Mouse (Mus musculus): ENCODE measurements around the gene Rbm19. TPM values are rescaled to one million over a fixed set of nuclear protein-coding genes. Genes with fewer than 3 reads are reported as not detected.
"Not testable (repeated sequence)": the region's sequence is repeated elsewhere in the genome, so short reads cannot be mapped to it uniquely, and the experiment has no call there.

Rbm19 gene
- polyA plus RNA-seq, 1 experiment from 2014 or later: 18.1 TPM

DNA sequence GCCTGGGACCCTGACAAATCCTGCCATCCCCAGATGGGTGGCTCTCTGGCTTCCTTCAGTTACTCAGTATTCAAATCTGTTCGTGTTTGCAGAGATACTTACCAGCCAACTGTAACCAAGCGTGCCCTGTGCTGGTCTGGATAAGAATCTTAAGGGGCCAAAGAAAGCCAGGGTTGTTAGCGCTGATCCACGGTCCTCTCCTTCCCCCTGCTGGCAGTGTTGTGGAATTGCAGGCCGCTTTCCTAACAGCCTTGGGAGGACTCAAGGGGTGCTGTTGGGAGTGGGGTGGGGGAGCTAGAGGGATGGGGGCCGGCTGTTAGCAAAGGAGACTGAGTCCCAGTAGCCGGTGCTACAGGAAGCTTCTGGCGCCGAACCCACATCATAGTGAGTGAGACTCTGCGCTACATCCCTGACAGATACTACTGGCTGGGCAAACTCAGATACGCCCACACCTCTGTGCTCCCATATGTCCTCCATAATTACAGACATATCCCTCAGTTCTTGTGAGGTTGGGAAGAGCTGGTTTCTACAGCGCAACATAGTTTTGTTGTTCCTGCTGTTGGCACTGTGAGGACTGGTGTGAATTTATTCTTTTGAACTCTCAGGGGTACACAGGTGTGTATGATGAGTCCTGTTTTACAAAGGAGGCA, 9.7 kb upstream of the Rbm19 start:
- no peak overlapping the region for H3K27ac ChIP-seq
- H3K4me1 ChIP-seq (replicated peaks): no peaks in the 10 kb centered on the region
- H3K9ac ChIP-seq: no peak overlapping the region
- H3K9me3 ChIP-seq: no peaks in the 10 kb centered on the region
- no peak overlapping the region for H3K4me2 ChIP-seq
- no peak for ATAC-seq (ENCODE audit: low FRiP score)
- H3K4me3 ChIP-seq: no peak overlapping the region
- WGBS: 31% methylated on average over 12 of the region's 12 CpGs
- H3K36me3 ChIP-seq: no peaks in the 10 kb centered on the region
- H3K27me3 ChIP-seq: peaks cover 17% of the 10 kb centered on the region; the same call in 1 of the 2 replicates

DNA sequence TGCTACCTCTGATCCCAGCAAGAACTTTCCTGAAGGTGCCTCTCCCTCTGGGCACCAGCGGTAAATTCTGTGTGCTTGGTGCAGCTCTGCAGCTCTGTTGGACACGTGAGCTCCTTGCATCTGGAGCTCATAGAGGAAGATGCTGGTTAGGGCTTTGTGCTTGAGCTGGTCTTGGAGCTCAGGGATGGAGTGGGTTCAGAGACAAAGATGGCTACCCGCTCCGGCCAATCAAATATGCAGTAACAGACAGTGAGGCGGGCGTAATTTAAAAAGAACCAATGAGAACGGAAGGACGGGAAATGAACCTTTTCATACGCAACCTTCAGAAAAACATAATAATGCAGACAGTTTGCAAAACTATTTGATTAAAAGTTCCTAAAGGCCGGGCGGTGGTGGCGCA, 1.9 kb upstream of the Rbm19 start:
- WGBS: 83% methylated on average over 12 of the region's 12 CpGs

DNA sequence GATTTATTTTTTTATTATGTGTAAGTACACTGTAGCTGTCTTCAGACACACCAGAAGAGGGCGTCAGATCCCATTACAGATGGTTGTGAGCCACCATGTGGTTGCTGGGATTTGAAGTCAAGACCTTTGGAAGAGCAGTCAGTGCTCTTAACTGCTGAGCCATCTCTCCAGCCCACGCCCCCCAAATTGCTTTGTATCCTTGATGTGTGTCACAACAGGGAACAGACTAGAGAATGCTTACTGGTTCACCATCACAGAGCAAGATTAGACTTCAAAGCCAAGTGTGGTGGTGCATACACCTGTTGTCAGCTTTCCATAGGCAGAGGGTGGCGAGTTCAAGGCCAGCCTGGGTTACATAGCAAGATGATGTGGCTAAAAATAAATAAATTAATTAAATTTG, 896 bp downstream of the Rbm19 start:
- H3K9me3 ChIP-seq; H3K9ac ChIP-seq; H3K27ac ChIP-seq; H3K27me3 ChIP-seq; H3K4me1 ChIP-seq (replicated peaks); ATAC-seq (ENCODE audit: low FRiP score): not testable (repeated sequence)
- peaks cover 38% of the 10 kb centered on the region for H3K36me3 ChIP-seq
- WGBS: 57% methylated on average over 3 of the region's 3 CpGs
- H3K4me3 ChIP-seq: peak overlapping the region; percentile 75
- peak overlapping the region; percentile 95 for H3K4me2 ChIP-seq

More for the DNA sequence above, 1.9 kb upstream of the Rbm19 start:
- no peak for ATAC-seq (ENCODE audit: low FRiP score)
- Histone ChIP-seq H3K4me3 (no peak overlapping the region), H3K9me3 (no peaks in the 10 kb centered on the region), H3K4me2 (no peak overlapping the region), H3K27ac (no peak overlapping the region), H3K36me3 (peaks cover 10% of the 10 kb centered on the region), H3K27me3 (peaks cover 3% of the 10 kb centered on the region), H3K9ac (no peak overlapping the region), H3K4me1 (replicated peaks) (peaks cover 9% of the 10 kb centered on the region)

DNA sequence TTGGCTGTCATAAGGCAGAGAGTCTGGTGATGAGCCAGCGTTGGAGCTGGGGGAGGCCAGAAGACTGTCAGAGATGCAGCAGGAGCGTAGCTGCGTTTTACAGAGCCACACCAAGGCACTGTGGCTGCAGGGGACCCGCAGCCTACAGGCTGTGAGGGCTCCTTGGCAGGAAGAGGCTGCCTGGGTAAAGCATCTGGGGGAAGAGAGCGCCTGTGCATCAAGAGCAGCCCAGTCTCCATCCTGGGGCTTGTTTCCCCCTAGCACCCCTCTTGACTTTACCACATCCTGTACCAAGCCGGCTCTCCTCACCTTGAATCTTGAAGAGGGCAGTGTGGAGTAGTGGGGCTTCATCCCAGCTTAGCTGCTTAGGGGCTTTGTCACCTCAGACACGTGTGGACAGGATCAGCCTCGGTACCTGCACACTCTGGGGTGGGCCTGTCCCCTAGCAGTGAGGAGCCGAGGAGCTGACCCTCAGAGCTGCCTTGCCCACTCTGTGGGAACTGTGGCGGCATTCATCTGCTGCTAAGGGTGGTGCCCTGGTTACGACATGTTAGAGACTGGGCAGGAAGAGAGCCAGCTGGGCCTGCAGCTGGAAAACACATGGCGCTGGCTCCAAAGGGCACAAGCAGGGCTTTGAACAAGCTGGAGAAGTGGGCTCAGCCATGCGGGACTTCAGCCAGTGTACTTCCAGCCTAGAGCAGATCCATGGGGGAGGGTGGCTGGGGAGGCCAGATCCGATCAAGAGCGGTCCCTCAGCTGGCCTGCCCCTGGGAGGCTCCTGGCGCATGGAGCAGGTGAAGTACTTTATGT, 8.8 kb downstream of the Rbm19 start:
- Histone ChIP-seq H3K9me3 (no peaks in the 10 kb centered on the region), H3K36me3 (peaks cover 98% of the 10 kb centered on the region), H3K27ac (no peak overlapping the region), H3K4me1 (replicated peaks) (no peaks in the 10 kb centered on the region), H3K27me3 (no peaks in the 10 kb centered on the region), H3K4me2 (no peak overlapping the region), H3K9ac (peak overlapping the region; percentile 39), H3K4me3 (no peak overlapping the region)
- no peak for ATAC-seq (ENCODE audit: low FRiP score)
- WGBS: 94% methylated on average over 16 of the region's 16 CpGs

DNA sequence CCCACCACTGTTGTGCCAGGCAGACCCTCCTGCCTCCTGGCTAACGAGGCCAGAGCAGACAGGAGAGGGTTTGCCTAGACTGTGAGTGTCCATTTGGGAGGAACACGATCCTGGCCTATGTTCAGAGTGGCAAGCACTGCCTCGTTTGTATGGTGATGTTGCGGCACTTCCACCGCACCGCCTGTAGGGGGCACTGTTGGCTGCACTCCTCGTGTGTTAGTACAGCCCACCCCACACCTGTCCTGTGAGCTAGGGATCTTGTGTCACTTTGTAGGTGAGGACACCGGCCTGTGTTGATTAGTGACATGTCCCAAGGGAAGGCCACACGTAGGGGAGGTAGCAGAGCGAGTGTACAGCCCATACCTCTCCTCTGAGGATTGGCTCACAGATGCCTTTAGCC, 11.4 kb downstream of the Rbm19 start:
- Histone ChIP-seq H3K9ac (no peak overlapping the region), H3K27ac (no peak overlapping the region), H3K27me3 (no peaks in the 10 kb centered on the region), H3K9me3 (no peaks in the 10 kb centered on the region), H3K36me3 (peaks cover 93% of the 10 kb centered on the region), H3K4me2 (no peak overlapping the region), H3K4me3 (no peak overlapping the region), H3K4me1 (replicated peaks) (no peaks in the 10 kb centered on the region)
- 49% methylated on average over 10 of the region's 10 CpGs for WGBS
- no peak for ATAC-seq (ENCODE audit: low FRiP score)

DNA sequence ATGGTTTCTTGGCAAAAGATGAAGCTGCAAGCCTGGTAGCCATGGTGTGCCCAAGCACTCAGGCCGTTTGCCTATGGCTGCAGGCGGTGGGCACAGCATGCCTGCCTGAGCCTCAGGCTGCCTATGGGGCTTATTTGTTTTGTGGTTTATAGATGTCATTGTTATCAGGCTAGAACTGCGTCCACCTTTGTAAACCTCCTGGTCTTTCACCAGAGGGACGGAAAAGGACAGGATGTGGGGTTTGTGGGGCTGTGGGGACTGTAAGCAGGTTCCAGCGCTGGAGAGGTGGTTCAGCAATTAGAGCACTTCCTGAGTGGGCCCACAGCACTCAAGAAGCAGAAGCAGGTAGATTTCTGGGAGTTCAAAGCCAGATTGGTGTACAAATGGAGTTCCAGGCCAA, 12.2 kb downstream of the Rbm19 start:
- no peak overlapping the region for H3K9ac ChIP-seq
- no peak overlapping the region for H3K27ac ChIP-seq
- H3K36me3 ChIP-seq: peaks cover 92% of the 10 kb centered on the region
- no peak for ATAC-seq (ENCODE audit: low FRiP score)
- no peaks in the 10 kb centered on the region for H3K27me3 ChIP-seq
- 86% methylated on average over 5 of the region's 5 CpGs for WGBS
- H3K4me1 ChIP-seq (replicated peaks): no peaks in the 10 kb centered on the region
- no peaks in the 10 kb centered on the region for H3K9me3 ChIP-seq
- H3K4me3 ChIP-seq: no peak overlapping the region
- H3K4me2 ChIP-seq: no peak overlapping the region

DNA sequence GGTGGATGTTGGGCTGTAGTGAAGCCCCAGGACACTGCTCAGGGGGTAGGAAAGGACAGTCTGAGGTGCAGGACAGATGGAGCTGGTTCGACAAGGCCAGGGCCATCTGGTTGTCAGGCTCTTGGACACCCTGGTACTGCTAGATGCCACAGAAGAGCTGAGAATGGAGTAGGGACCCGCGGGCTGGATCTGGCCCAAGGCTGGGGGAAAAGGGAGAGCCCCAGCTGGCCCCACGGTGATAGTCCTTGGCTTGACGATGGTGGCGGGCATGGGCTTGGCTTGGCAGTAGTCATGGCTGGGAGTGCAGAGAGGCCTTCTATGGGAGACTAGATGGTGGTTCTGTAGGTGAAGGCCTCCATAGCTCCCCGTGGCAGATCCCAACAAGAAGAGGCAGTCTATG, 12.8 kb downstream of the Rbm19 start:
- ATAC-seq (ENCODE audit: low FRiP score): no peak
- WGBS: 94% methylated on average over 7 of the region's 7 CpGs
- H3K9me3 ChIP-seq: no peaks in the 10 kb centered on the region
- no peak overlapping the region for H3K27ac ChIP-seq
- H3K4me2 ChIP-seq: no peak overlapping the region
- H3K9ac ChIP-seq: no peak overlapping the region
- no peak overlapping the region for H3K4me3 ChIP-seq
- H3K36me3 ChIP-seq: peaks cover 89% of the 10 kb centered on the region
- H3K4me1 ChIP-seq (replicated peaks): no peaks in the 10 kb centered on the region
- no peaks in the 10 kb centered on the region for H3K27me3 ChIP-seq

DNA sequence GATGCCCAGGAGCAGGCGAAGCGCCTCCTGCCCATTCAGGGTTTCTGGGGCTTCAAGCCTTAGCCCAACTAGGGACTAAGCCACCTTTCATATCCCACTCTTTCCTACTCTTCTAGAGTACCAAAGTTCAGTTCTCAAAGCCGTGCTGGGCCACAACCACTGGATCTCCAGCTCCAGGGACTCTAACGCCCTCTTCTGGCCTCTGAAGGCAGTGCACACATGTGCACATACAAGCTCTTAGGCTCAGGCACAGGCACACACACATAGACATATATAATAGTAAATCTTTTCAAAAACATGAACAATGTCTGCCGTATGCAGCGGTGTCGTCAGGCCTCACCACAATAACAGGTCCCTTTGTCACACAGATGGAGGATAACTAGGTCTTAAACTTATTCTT, 13.5 kb downstream of the Rbm19 start:
- Histone ChIP-seq H3K4me1 (replicated peaks) (no peaks in the 10 kb centered on the region), H3K4me2 (no peak overlapping the region), H3K4me3 (no peak overlapping the region), H3K9me3 (no peaks in the 10 kb centered on the region), H3K27me3 (no peaks in the 10 kb centered on the region), H3K9ac (no peak overlapping the region), H3K36me3 (peaks cover 82% of the 10 kb centered on the region), H3K27ac (no peak overlapping the region)
- ATAC-seq (ENCODE audit: low FRiP score): no peak
- 95% methylated on average over 7 of the region's 7 CpGs for WGBS

DNA sequence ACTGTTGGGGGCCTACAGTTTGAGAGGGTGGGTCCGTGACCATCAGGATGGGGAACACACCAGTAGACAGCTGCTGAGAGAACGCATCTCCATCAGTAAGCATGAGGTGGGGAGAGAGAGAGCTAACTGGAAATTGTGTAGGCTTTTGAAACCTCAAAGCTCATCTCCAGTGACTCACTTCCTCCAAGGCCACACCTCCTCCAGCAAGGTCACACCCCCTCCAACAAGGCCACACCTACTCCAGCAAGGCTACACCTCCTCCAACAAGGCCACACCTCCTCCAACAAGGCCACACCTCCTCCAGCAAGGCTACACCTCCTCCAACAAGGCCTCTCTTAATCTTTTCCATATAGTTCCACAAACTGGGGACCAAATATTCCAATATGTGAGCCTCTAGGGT, 13.9 kb downstream of the Rbm19 start:
- no peak for ATAC-seq (ENCODE audit: low FRiP score)
- H3K4me2 ChIP-seq: no peak overlapping the region
- 98% methylated on average over 2 of the region's 2 CpGs for WGBS
- H3K27ac ChIP-seq: no peak overlapping the region
- peaks cover 78% of the 10 kb centered on the region for H3K36me3 ChIP-seq
- no peaks in the 10 kb centered on the region for H3K9me3 ChIP-seq
- H3K9ac ChIP-seq: no peak overlapping the region
- no peaks in the 10 kb centered on the region for H3K4me1 ChIP-seq (replicated peaks)
- no peak overlapping the region for H3K4me3 ChIP-seq
- no peaks in the 10 kb centered on the region for H3K27me3 ChIP-seq

DNA sequence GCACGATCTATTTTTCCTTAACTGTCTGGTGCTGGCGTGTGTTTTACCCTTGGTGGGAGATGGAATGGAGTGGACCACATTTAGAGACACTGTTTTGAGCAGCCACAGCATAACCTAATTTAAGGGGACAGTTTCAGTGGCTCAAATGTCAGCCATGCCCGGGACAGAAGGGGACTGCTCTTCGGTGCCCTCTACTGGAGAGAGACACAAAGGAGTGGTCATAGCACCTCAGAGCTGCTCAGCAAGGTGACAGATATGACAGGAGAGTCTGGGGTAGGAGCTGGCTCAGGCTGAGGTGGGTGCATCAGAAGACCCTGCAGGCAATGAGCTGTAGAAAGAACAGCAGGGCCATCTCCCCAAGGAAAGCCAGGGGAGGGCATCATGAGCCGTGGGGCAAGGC, 15.3 kb downstream of the Rbm19 start:
- H3K27ac ChIP-seq: no peak overlapping the region
- peaks cover 9% of the 10 kb centered on the region for H3K4me1 ChIP-seq (replicated peaks)
- no peak overlapping the region for H3K4me2 ChIP-seq
- peaks cover 64% of the 10 kb centered on the region for H3K36me3 ChIP-seq
- H3K27me3 ChIP-seq: no peaks in the 10 kb centered on the region
- WGBS: 69% methylated on average over 5 of the region's 5 CpGs
- H3K9ac ChIP-seq: no peak overlapping the region
- ATAC-seq (ENCODE audit: low FRiP score): no peak
- no peak overlapping the region for H3K4me3 ChIP-seq
- H3K9me3 ChIP-seq: no peaks in the 10 kb centered on the region

DNA sequence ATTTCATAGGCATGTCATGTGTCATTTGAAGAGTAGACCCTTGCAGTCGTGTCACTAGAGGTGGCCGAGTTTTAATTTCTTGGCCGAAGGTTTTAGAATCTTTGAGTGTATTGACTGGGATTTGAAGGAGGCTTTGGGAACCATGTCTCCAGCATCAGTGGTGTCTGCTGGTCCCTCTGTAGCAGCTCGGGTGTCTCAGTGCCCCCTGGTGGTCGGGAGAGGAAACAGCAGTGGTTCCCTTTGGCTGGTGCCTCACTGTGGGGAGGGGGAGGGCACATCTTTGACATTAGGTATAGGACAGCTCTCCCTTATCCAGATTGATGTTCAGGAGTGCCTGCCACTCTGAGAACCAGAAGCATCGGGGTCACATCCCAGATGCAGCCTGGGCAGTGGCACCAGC, 17.7 kb downstream of the Rbm19 start:
- whole genome bisulfite sequencing: 44% methylated on average over 6 of the region's 6 CpGs
- ATAC-seq (ENCODE audit: low FRiP score): no peak
- H3K9ac ChIP-seq: no peak overlapping the region
- no peak overlapping the region for H3K4me3 ChIP-seq
- peaks cover 40% of the 10 kb centered on the region for H3K36me3 ChIP-seq
- no peak overlapping the region for H3K4me2 ChIP-seq
- H3K27ac ChIP-seq: no peak overlapping the region
- H3K9me3 ChIP-seq: no peaks in the 10 kb centered on the region
- H3K4me1 ChIP-seq (replicated peaks): peaks cover 9% of the 10 kb centered on the region
- H3K27me3 ChIP-seq: no peaks in the 10 kb centered on the region

DNA sequence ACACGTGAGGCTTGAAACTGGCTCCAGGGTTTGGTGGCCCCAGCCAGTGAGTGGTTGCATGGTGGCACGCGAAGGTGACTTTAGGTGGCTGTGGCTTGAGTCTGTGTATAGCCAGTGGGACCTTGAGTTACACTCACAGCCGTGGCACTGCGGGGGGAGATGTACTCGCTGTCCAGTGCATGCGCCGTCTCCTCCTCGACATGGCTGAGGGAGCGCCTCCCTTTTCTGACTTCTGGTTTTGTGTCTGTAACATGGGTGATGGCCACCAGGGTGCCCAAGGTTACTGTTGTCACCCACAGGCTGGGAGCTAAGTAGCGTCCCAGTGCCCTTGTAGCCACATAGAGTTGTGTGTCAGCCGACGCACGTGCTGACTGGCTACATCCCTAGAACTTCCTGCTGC, 19.1 kb downstream of the Rbm19 start:
- Histone ChIP-seq H3K9me3 (no peaks in the 10 kb centered on the region), H3K36me3 (peaks cover 32% of the 10 kb centered on the region), H3K27ac (peak overlapping the region; percentile 25; the same call in 1 of the 2 replicates), H3K4me1 (replicated peaks) (peaks cover 9% of the 10 kb centered on the region), H3K4me2 (no peak overlapping the region), H3K27me3 (no peaks in the 10 kb centered on the region), H3K4me3 (no peak overlapping the region), H3K9ac (no peak overlapping the region)
- ATAC-seq (ENCODE audit: low FRiP score): no peak
- WGBS: 95% methylated on average over 14 of the region's 14 CpGs

DNA sequence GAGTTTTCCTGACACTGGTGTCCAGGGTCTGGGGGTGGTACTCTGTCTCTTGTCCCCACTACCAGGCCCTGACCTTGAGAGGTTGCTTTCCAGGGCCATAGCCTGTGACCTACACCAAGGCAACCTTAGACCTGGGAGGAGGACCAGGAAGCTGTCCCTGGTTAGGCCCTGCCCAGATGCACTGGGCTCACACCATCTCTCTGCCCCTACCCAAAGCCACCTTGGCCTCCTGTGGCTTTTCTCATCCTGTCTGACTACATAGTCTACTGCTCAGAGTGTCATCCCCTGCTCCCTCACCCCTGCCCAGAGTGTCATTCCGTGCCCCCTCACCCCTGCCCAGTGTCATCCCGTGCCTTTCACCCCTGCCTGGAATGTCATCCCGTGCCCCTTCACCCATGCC, 19.6 kb downstream of the Rbm19 start:
- H3K4me3 ChIP-seq: no peak overlapping the region
- H3K36me3 ChIP-seq: peaks cover 32% of the 10 kb centered on the region
- H3K4me2 ChIP-seq: no peak overlapping the region
- H3K9ac ChIP-seq: no peak overlapping the region
- H3K9me3 ChIP-seq: no peaks in the 10 kb centered on the region
- 58% methylated on average over 3 of the region's 3 CpGs for WGBS
- H3K27me3 ChIP-seq: no peaks in the 10 kb centered on the region
- H3K4me1 ChIP-seq (replicated peaks): peaks cover 9% of the 10 kb centered on the region
- no peak for ATAC-seq (ENCODE audit: low FRiP score)
- H3K27ac ChIP-seq: peak overlapping the region; percentile 25; the same call in 1 of the 2 replicates

All from hindbrain, embryonic 13.5 days (tissue).